Mouse (Mus musculus) cortical plate, adult 2 months (tissue): Measurements from ENCODE around the gene Mbnl1.

ENCODE experiments used
- CTCF ChIP-seq: fragments of 200-500 bp; IDR thresholded peaks from 2 replicates; pipeline ENCODE4 v1.5.1; 2011; ENCODE audit warnings: mild to moderate bottlenecking, control low read depth, low read length; ENCODE audit not compliant: insufficient read depth; ENCODE audit errors: extremely low read depth
- POLR2A ChIP-seq: fragments of 200-500 bp; IDR thresholded peaks from 2 replicates; pipeline ENCODE4 v1.6.1; 2011; ENCODE audit warnings: mild to moderate bottlenecking, low read length, control low read depth; ENCODE audit not compliant: insufficient read depth; ENCODE audit errors: extremely low read depth

- TF ChIP-seq POLR2A (no peak), CTCF (no peak)
Measured at GRCm38 (mm10) chr3:60642227-60642626, 169.6 kb downstream of the Mbnl1 start.
